Mouse (Mus musculus) liver, embryonic 16.5 days (tissue): ENCODE measurements at regions not wholly inside any gene's neighbourhood (a gene's known extent, or its start where the extent isn't known, plus 50 kb on each side); places are given as distances from the start of the nearest gene placed in this dataset.

Source experiments
- ATAC-seq: fragments of 200-750 bp; cut with Nextera tagmentation; 2 replicates; pipeline ENCODE4 v1.8.0; 2017; ENCODE audit warnings: low read depth, mild to moderate bottlenecking, moderate number of reproducible peaks, moderate library complexity
- H3K27ac ChIP-seq: fragments of 300-500 bp; sonication (generic); 2 replicates; pipeline ENCODE4 v1.5.1; 2014; ENCODE audit warnings: mild to moderate bottlenecking, low read length
- H3K27me3 ChIP-seq: fragments of 300-500 bp; sonication (generic); 2 replicates; pipeline ENCODE4 v1.6.1; 2014; ENCODE audit warnings: low read depth, low read length, mixed read lengths; ENCODE audit not compliant: control insufficient read depth, insufficient read depth
- H3K36me3 ChIP-seq: fragments of 300-500 bp; sonication (generic); 2 replicates; pipeline ENCODE4 v1.6.1; 2014; ENCODE audit warnings: mild to moderate bottlenecking; ENCODE audit not compliant: control insufficient read depth, insufficient read depth
- H3K4me1 ChIP-seq: fragments of 300-500 bp; sonication (generic); 2 replicates; pipeline ENCODE4 v1.6.1; 2014; ENCODE audit warnings: low read depth, low read length, mixed read lengths; ENCODE audit not compliant: control insufficient read depth
- H3K4me2 ChIP-seq: fragments of 300-500 bp; sonication (generic); 2 replicates; pipeline ENCODE4 v1.6.1; 2014; ENCODE audit warnings: low read depth, low read length, mixed read lengths
- H3K4me3 ChIP-seq: fragments of 300-500 bp; sonication (generic); 2 replicates; pipeline ENCODE4 v1.5.1; 2014; ENCODE audit warnings: low read depth, mild to moderate bottlenecking, low read length
- H3K9ac ChIP-seq: fragments of 300-500 bp; sonication (generic); 2 replicates; pipeline ENCODE4 v1.6.1; 2014; ENCODE audit warnings: low read depth, low read length
- H3K9me3 ChIP-seq: fragments of 300-500 bp; sonication (generic); replicated peaks from 2 replicates; pipeline ENCODE4 v1.6.1; 2016; ENCODE audit warnings: low read length; ENCODE audit not compliant: control insufficient read depth
- WGBS: fragments of 180-500 bp; shearing (Covaris S2); extraction: QIAGEN DNeasy Blood & Tissue Kit; methylation state at CpG from one replicate; pipeline ENCODE4 v1.1.7; 2014; ENCODE audit not compliant: insufficient replicate concordance; 5-methylcytosine and 5-hydroxymethylcytosine counted together

DNA sequence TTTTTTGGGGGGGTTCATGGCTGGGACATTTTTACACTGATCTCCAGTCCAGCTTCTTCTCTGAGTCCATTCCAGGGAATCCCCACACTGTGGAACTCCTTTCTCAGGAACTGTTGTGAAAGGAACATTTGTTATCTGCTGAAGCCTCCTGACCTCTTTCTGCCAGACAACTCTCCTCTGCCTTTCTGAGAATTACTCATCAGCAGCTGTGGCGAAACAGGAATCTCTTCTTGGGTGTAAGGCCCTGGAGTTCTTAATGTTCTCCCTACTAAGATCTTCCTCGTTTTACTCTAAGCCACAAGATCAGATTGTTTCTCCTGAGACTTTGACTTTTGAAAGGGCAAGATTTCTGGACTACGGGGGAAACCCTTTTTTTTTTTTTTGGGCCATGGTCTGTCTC lies 698.7 kb downstream of the Slc4a3 start:
- ATAC-seq, result no peak
- H3K4me2 ChIP-seq, result no peak overlapping the region
- no peak overlapping the region for H3K27ac ChIP-seq
- no peaks in the 10 kb centered on the region for H3K4me1 ChIP-seq
- no peaks in the 10 kb centered on the region for H3K36me3 ChIP-seq
- H3K27me3 ChIP-seq, result no peaks in the 10 kb centered on the region
- no peak overlapping the region for H3K4me3 ChIP-seq
- no peaks in the 10 kb centered on the region for H3K9me3 ChIP-seq
- WGBS, result 36% methylated on average over 3 of the region's 3 CpGs
- H3K9ac ChIP-seq, result no peak overlapping the region

GRCm38 (mm10) chr1:76246181-76246796 lies 700.2 kb downstream of the Slc4a3 start:
- Histone ChIP-seq H3K4me2 (no peak overlapping the region), H3K4me3 (no peak overlapping the region), H3K27ac (no peak overlapping the region), H3K9ac (no peak overlapping the region), H3K9me3 (no peaks in the 10 kb centered on the region), H3K27me3 (no peaks in the 10 kb centered on the region), H3K4me1 (no peaks in the 10 kb centered on the region), H3K36me3 (no peaks in the 10 kb centered on the region)
- WGBS, result 56% methylated on average over 8 of the region's 8 CpGs
- ATAC-seq, result no peak

DNA sequence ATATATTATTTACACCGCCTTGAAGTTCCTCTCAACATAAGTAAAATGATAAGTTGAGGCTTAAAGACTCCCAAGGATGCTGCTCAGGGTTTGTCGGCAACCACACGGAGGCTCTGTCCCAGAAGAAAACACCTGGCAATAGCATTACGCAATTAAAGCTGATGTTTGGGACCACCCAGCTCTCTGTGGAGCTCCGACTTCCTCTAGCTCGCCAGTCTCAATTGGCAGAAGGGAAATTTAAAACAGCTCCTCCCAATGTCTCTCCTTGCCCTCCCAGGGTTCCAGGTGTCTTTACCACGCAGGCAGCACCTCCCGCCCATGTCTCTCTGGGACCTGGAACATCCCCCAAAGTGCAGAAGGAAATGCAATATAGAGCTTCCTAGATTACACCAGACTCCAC lies 701.1 kb downstream of the Slc4a3 start:
- ATAC-seq, result no peak
- Histone ChIP-seq H3K27ac (no peak overlapping the region), H3K27me3 (no peaks in the 10 kb centered on the region), H3K9me3 (no peaks in the 10 kb centered on the region), H3K4me1 (no peaks in the 10 kb centered on the region), H3K9ac (no peak overlapping the region), H3K4me2 (no peak overlapping the region), H3K4me3 (no peak overlapping the region), H3K36me3 (no peaks in the 10 kb centered on the region)
- WGBS, result 54% methylated on average over 8 of the region's 8 CpGs

- Histone ChIP-seq H3K4me1 (no peaks in the 10 kb centered on the region), H3K27me3 (no peaks in the 10 kb centered on the region), H3K4me2 (no peak overlapping the region), H3K4me3 (no peak overlapping the region), H3K36me3 (no peaks in the 10 kb centered on the region), H3K9ac (no peak overlapping the region), H3K27ac (no peak overlapping the region), H3K9me3 (no peaks in the 10 kb centered on the region)
- 47% methylated on average over 4 of the region's 4 CpGs for WGBS
- ATAC-seq, result no peak
Observed at GRCm38 (mm10) chr1:76258217-76258616, 712.2 kb downstream of the Slc4a3 start.

GRCm38 (mm10) chr1:76276148-76276547 lies 730.1 kb downstream of the Slc4a3 start:
- H3K9me3 ChIP-seq, result no peaks in the 10 kb centered on the region
- no peaks in the 10 kb centered on the region for H3K4me1 ChIP-seq
- no peak overlapping the region for H3K27ac ChIP-seq
- H3K36me3 ChIP-seq, result no peaks in the 10 kb centered on the region
- 46% methylated on average over 7 of the region's 7 CpGs for WGBS
- ATAC-seq, result no peak
- no peak overlapping the region for H3K4me3 ChIP-seq
- H3K4me2 ChIP-seq, result no peak overlapping the region
- no peak overlapping the region for H3K9ac ChIP-seq
- no peaks in the 10 kb centered on the region for H3K27me3 ChIP-seq

GRCm38 (mm10) chr1:76276624-76277023 lies 730.6 kb downstream of the Slc4a3 start:
- H3K9ac ChIP-seq, result no peak overlapping the region
- H3K36me3 ChIP-seq, result no peaks in the 10 kb centered on the region
- H3K9me3 ChIP-seq, result no peaks in the 10 kb centered on the region
- no peak for ATAC-seq
- no peak overlapping the region for H3K4me3 ChIP-seq
- no peak overlapping the region for H3K27ac ChIP-seq
- H3K4me2 ChIP-seq, result no peak overlapping the region
- H3K27me3 ChIP-seq, result no peaks in the 10 kb centered on the region
- WGBS, result 50% methylated on average over 3 of the region's 3 CpGs
- no peaks in the 10 kb centered on the region for H3K4me1 ChIP-seq

DNA sequence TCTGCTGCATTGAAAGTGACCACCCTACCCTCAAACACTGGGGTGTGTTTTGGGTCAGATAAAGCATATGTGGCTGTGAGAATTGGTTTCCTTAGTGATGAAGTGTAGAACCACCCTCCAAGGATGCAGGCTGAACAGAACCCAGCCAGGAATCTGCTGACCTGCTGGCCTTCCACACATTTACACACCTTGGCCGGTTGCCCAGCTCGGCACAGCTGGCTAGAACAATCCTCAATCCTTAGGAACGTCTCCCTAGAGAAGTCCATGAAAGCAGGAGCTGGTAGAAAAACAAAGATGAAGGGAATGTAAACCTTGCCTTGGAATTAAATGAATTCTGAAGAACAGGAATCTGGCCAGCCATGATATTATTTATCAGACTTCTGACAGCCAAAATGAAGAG lies 737.3 kb downstream of the Slc4a3 start:
- no peaks in the 10 kb centered on the region for H3K27me3 ChIP-seq
- no peaks in the 10 kb centered on the region for H3K36me3 ChIP-seq
- no peak overlapping the region for H3K27ac ChIP-seq
- H3K9ac ChIP-seq, result no peak overlapping the region
- ATAC-seq, result no peak
- 44% methylated on average over 3 of the region's 3 CpGs for WGBS
- no peak overlapping the region for H3K4me3 ChIP-seq
- no peaks in the 10 kb centered on the region for H3K9me3 ChIP-seq
- H3K4me1 ChIP-seq, result no peaks in the 10 kb centered on the region
- H3K4me2 ChIP-seq, result no peak overlapping the region

- H3K4me2 ChIP-seq, result no peak overlapping the region
- ATAC-seq, result no peak
- no peaks in the 10 kb centered on the region for H3K27me3 ChIP-seq
- H3K9me3 ChIP-seq, result no peaks in the 10 kb centered on the region
- H3K36me3 ChIP-seq, result no peaks in the 10 kb centered on the region
- WGBS, result 53% methylated on average over 4 of the region's 4 CpGs
- H3K4me1 ChIP-seq, result no peaks in the 10 kb centered on the region
- H3K4me3 ChIP-seq, result no peak overlapping the region
- no peak overlapping the region for H3K27ac ChIP-seq
- no peak overlapping the region for H3K9ac ChIP-seq
Observed at GRCm38 (mm10) chr1:76322943-76323559, 777.0 kb downstream of the Slc4a3 start.

GRCm38 (mm10) chr1:76323592-76323991 lies 777.5 kb downstream of the Slc4a3 start:
- Histone ChIP-seq H3K27me3 (no peaks in the 10 kb centered on the region), H3K4me2 (no peak overlapping the region), H3K4me1 (no peaks in the 10 kb centered on the region), H3K4me3 (no peak overlapping the region), H3K9ac (no peak overlapping the region), H3K9me3 (no peaks in the 10 kb centered on the region), H3K27ac (no peak overlapping the region), H3K36me3 (no peaks in the 10 kb centered on the region)
- ATAC-seq, result no peak
- 59% methylated on average over 4 of the region's 4 CpGs for WGBS
